Mouse (Mus musculus): ENCODE measurements around the gene Ccnb1. TPM values are rescaled to one million over a fixed set of nuclear protein-coding genes. Genes with fewer than 3 reads are reported as not detected.

Ccnb1 gene
- total and polyA plus RNA-seq, 3 experiments = 139 to 682 (median 229) TPM

GRCm38 (mm10) chr13:100746090-100746489 lies 40.3 kb downstream of the Ccnb1 start:
- no peak for DNase-seq (ENCODE audit: low read depth, low spot score)
- H3K36me3 ChIP-seq (ENCODE audit: control insufficient read depth in 1 of 2, insufficient read depth in 2 of 2, low read length in 2 of 2) = peaks cover 0 to 32% of the 10 kb centered on the region in 2 experiments; a peak in 2 of 4 replicates
- no peak overlapping the region for H3K27ac ChIP-seq (ENCODE audit: control insufficient read depth, low read depth, low read length)
- H3K27me3 ChIP-seq (ENCODE audit: control insufficient read depth in 1 of 2, insufficient read depth in 2 of 2, low read length in 2 of 2) = no peaks in the 10 kb centered on the region
- H3K9me3 ChIP-seq (replicated peaks; ENCODE audit: insufficient read depth, low read length) = no peaks in the 10 kb centered on the region
- H3K4me1 ChIP-seq (ENCODE audit: control insufficient read depth in 1 of 2, insufficient read depth in 2 of 2, low read length in 2 of 2) = peaks cover 11 to 33% of the 10 kb centered on the region in 2 experiments
- no peak overlapping the region for H3K4me3 ChIP-seq (ENCODE audit: control insufficient read depth in 1 of 2, insufficient read depth in 1 of 2, low read depth in 2 of 2, low read length in 2 of 2)
- H3K79me2 ChIP-seq (ENCODE audit: control insufficient read depth, insufficient read depth, low read length, poor library complexity) = peaks cover 15% of the 10 kb centered on the region
- no peak for TF ChIP-seq JUND (IDR thresholded peaks at IDR 0.05; ENCODE audit: low read depth, low read length)
- TF ChIP-seq MYB (IDR thresholded peaks at IDR 0.05; ENCODE audit: low read depth, low read length) = no peak
- TF ChIP-seq CHD2 (IDR thresholded peaks at IDR 0.05; ENCODE audit: low read length) = no peak
- TF ChIP-seq EP300 (IDR thresholded peaks at IDR 0.05; ENCODE audit: low read depth in 1 of 2, low read length in 2 of 2) = no peak
- no peak for TF ChIP-seq ZMIZ1 (IDR thresholded peaks at IDR 0.05; ENCODE audit: low read depth, low read length)
- TF ChIP-seq E2F4 (IDR thresholded peaks at IDR 0.05; ENCODE audit: borderline replicate concordance, low read depth, low read length) = no peak
- TF ChIP-seq ZNF384 (IDR thresholded peaks at IDR 0.05; ENCODE audit: low read depth, low read length) = no peak
- no peak for TF ChIP-seq TBP (IDR thresholded peaks at IDR 0.05; ENCODE audit: low read depth, low read length)
- no peak for TF ChIP-seq ZKSCAN1 (IDR thresholded peaks at IDR 0.05; ENCODE audit: low read depth, low read length)
- no peak for TF ChIP-seq SIN3A (IDR thresholded peaks at IDR 0.05; ENCODE audit: low read length)
- no peak for TF ChIP-seq MXI1 (IDR thresholded peaks at IDR 0.05; ENCODE audit: low read depth, low read length)
- TF ChIP-seq CHD1 (IDR thresholded peaks at IDR 0.05; ENCODE audit: low read depth, low read length) = no peak
- no peak for TF ChIP-seq MAX (IDR thresholded peaks at IDR 0.05; ENCODE audit: low read length)
- TF ChIP-seq MAZ (IDR thresholded peaks at IDR 0.05; ENCODE audit: low read depth, low read length) = no peak
- no peak for TF ChIP-seq ETS1 (IDR thresholded peaks at IDR 0.05; ENCODE audit: low read depth, low read length)
- TF ChIP-seq MYC (IDR thresholded peaks at IDR 0.05; ENCODE audit: low read depth, low read length) = no peak
- no peak overlapping the region for H3K9ac ChIP-seq (ENCODE audit: control insufficient read depth, low read depth, low read length, poor library complexity, severe bottlenecking)

GRCm38 (mm10) chr13:100744036-100744744 lies 42.2 kb downstream of the Ccnb1 start, which contains the start of gene Mrps36:
Mrps36 (minus strand) TSS chr13:100744659.
- peaks cover 17% of the 10 kb centered on the region for H3K79me2 ChIP-seq (ENCODE audit: control insufficient read depth, insufficient read depth, low read length, poor library complexity)
- H3K4me1 ChIP-seq (ENCODE audit: control insufficient read depth in 1 of 2, insufficient read depth in 2 of 2, low read length in 2 of 2) = peaks cover 2 to 25% of the 10 kb centered on the region in 2 experiments; a peak in 3 of 4 replicates
- peak; percentile 97 for DNase-seq (ENCODE audit: low read depth, low spot score)
- H3K36me3 ChIP-seq (ENCODE audit: control insufficient read depth in 1 of 2, insufficient read depth in 2 of 2, low read length in 2 of 2) = peaks cover 0 to 22% of the 10 kb centered on the region in 2 experiments; a peak in 2 of 4 replicates
- no peaks in the 10 kb centered on the region for H3K27me3 ChIP-seq (ENCODE audit: control insufficient read depth in 1 of 2, insufficient read depth in 2 of 2, low read length in 2 of 2)
- H3K9ac ChIP-seq (ENCODE audit: control insufficient read depth, low read depth, low read length, poor library complexity, severe bottlenecking) = peak within 1 kb of the TSS; percentile 79
- peak; percentile 27; the same call in 1 of the 2 replicates for TF ChIP-seq ELF1 (IDR thresholded peaks at IDR 0.05; ENCODE audit: low read depth, low read length)
- peak; percentile 60; the same call in 1 of the 2 replicates for TF ChIP-seq TAL1 (IDR thresholded peaks at IDR 0.05; ENCODE audit: low read length)
- TF ChIP-seq SIN3A (IDR thresholded peaks at IDR 0.05; ENCODE audit: low read length) = peak; percentile 70
- TF ChIP-seq RCOR1 (IDR thresholded peaks at IDR 0.05; ENCODE audit: low read depth, low read length) = no peak
- no peak for TF ChIP-seq UBTF (IDR thresholded peaks at IDR 0.05; ENCODE audit: borderline replicate concordance, insufficient read depth, low read depth, low read length)
- peak; percentile 91 for TF ChIP-seq TBP (IDR thresholded peaks at IDR 0.05; ENCODE audit: low read depth, low read length)
- TF ChIP-seq MXI1 (IDR thresholded peaks at IDR 0.05; ENCODE audit: low read depth, low read length) = peak; percentile 60; the same call in 1 of the 2 replicates
- TF ChIP-seq HCFC1 (IDR thresholded peaks at IDR 0.05; ENCODE audit: low read depth, low read length) = 0 out of 2 replicates have a peak, but pooled peaks have one; percentile 37
- TF ChIP-seq NRF1 (IDR thresholded peaks at IDR 0.05; ENCODE audit: insufficient read depth, low read depth, low read length, poor library complexity, severe bottlenecking) = peak; percentile 37; the same call in 1 of the 2 replicates
- TF ChIP-seq JUND (IDR thresholded peaks at IDR 0.05; ENCODE audit: low read depth, low read length) = no peak
- 0 out of 2 replicates have a peak, but pooled peaks have one; percentile 37 for TF ChIP-seq ZMIZ1 (IDR thresholded peaks at IDR 0.05; ENCODE audit: low read depth, low read length)
- TF ChIP-seq POLR2A (IDR thresholded peaks at IDR 0.05; ENCODE audit: control insufficient read depth in 1 of 2, insufficient read depth in 1 of 2, low read depth in 1 of 2, low read length in 2 of 2, poor library complexity in 1 of 2) = peak; percentile 31 to 66; a peak in 1 of 4 replicates
- TF ChIP-seq MAX (IDR thresholded peaks at IDR 0.05; ENCODE audit: low read length) = peak; percentile 49; the same call in 1 of the 2 replicates
- peak within 1 kb of the TSS; percentile 77 for H3K27ac ChIP-seq (ENCODE audit: control insufficient read depth, low read depth, low read length)
- no peaks in the 10 kb centered on the region for H3K9me3 ChIP-seq (replicated peaks; ENCODE audit: insufficient read depth, low read length)
- peak within 1 kb of the TSS; percentile 72 to 80 for H3K4me3 ChIP-seq (ENCODE audit: control insufficient read depth in 1 of 2, insufficient read depth in 1 of 2, low read depth in 2 of 2, low read length in 2 of 2)
